Mouse (Mus musculus): Measurements from ENCODE around the gene Tnfrsf12a. TPM values are rescaled to one million over a fixed set of nuclear protein-coding genes. Genes with fewer than 3 reads are reported as not detected.

Gene Tnfrsf12a
- total RNA-seq, 1 experiment from 2014 or later: 29.6 TPM

- ATAC-seq (replicated peaks; ENCODE audit: insufficient number of reproducible peaks, low FRiP score, low TSS enrichment, poor library complexity, severe bottlenecking): no peak
Observed at GRCm38 (mm10) chr17:23683226-23683625, 6.0 kb upstream of the Tnfrsf12a start.

- ATAC-seq (replicated peaks; ENCODE audit: insufficient number of reproducible peaks, low FRiP score, low TSS enrichment, poor library complexity, severe bottlenecking): no peak
Observed at GRCm38 (mm10) chr17:23682530-23682929, 5.3 kb upstream of the Tnfrsf12a start.

- no peak for ATAC-seq (replicated peaks; ENCODE audit: insufficient number of reproducible peaks, low FRiP score, low TSS enrichment, poor library complexity, severe bottlenecking)
Observed at GRCm38 (mm10) chr17:23682092-23682491, 4.8 kb upstream of the Tnfrsf12a start.

GRCm38 (mm10) chr17:23681086-23681485, 3.8 kb upstream of the Tnfrsf12a start:
- no peak for ATAC-seq (replicated peaks; ENCODE audit: insufficient number of reproducible peaks, low FRiP score, low TSS enrichment, poor library complexity, severe bottlenecking)

- no peak for ATAC-seq (replicated peaks; ENCODE audit: insufficient number of reproducible peaks, low FRiP score, low TSS enrichment, poor library complexity, severe bottlenecking)
Observed at GRCm38 (mm10) chr17:23680336-23680735, 3.1 kb upstream of the Tnfrsf12a start.

- ATAC-seq (replicated peaks; ENCODE audit: insufficient number of reproducible peaks, low FRiP score, low TSS enrichment, poor library complexity, severe bottlenecking): no peak
Observed at GRCm38 (mm10) chr17:23679127-23679835, 2.0 kb upstream of the Tnfrsf12a start, which contains the start of gene Cldn6. Cldn6 (plus strand) TSS chr17:23679249.

- no peak for ATAC-seq (replicated peaks; ENCODE audit: insufficient number of reproducible peaks, low FRiP score, low TSS enrichment, poor library complexity, severe bottlenecking)
Observed at GRCm38 (mm10) chr17:23676473-23677031, 716 bp downstream of the Tnfrsf12a start.

- ATAC-seq (replicated peaks; ENCODE audit: insufficient number of reproducible peaks, low FRiP score, low TSS enrichment, poor library complexity, severe bottlenecking): no peak
Observed at GRCm38 (mm10) chr17:23675564-23676281, 1.5 kb downstream of the Tnfrsf12a start.

GRCm38 (mm10) chr17:23675127-23675526, 2.1 kb downstream of the Tnfrsf12a start:
- ATAC-seq (replicated peaks; ENCODE audit: insufficient number of reproducible peaks, low FRiP score, low TSS enrichment, poor library complexity, severe bottlenecking): no peak

GRCm38 (mm10) chr17:23674271-23674952, 2.9 kb downstream of the Tnfrsf12a start:
- ATAC-seq (replicated peaks; ENCODE audit: insufficient number of reproducible peaks, low FRiP score, low TSS enrichment, poor library complexity, severe bottlenecking): no peak

GRCm38 (mm10) chr17:23673424-23674073, 3.7 kb downstream of the Tnfrsf12a start, which contains the start of the genes Hcfc1r1 and Thoc6:
Hcfc1r1 (plus strand) TSS chr17:23673596.
Thoc6 (minus strand) TSS chr17:23673882.
- ATAC-seq (replicated peaks; ENCODE audit: insufficient number of reproducible peaks, low FRiP score, low TSS enrichment, poor library complexity, severe bottlenecking): peak; percentile 90

GRCm38 (mm10) chr17:23672761-23673160, 4.5 kb downstream of the Tnfrsf12a start:
- ATAC-seq (replicated peaks; ENCODE audit: insufficient number of reproducible peaks, low FRiP score, low TSS enrichment, poor library complexity, severe bottlenecking): no peak

GRCm38 (mm10) chr17:23671519-23671918, 5.7 kb downstream of the Tnfrsf12a start:
- ATAC-seq (replicated peaks; ENCODE audit: insufficient number of reproducible peaks, low FRiP score, low TSS enrichment, poor library complexity, severe bottlenecking): no peak

GRCm38 (mm10) chr17:23670516-23671074, 6.7 kb downstream of the Tnfrsf12a start:
- no peak for ATAC-seq (replicated peaks; ENCODE audit: insufficient number of reproducible peaks, low FRiP score, low TSS enrichment, poor library complexity, severe bottlenecking)

GRCm38 (mm10) chr17:23665511-23665910, 11.8 kb downstream of the Tnfrsf12a start:
- ATAC-seq (replicated peaks; ENCODE audit: insufficient number of reproducible peaks, low FRiP score, low TSS enrichment, poor library complexity, severe bottlenecking): no peak

GRCm38 (mm10) chr17:23664556-23665021, 12.7 kb downstream of the Tnfrsf12a start:
- ATAC-seq (replicated peaks; ENCODE audit: insufficient number of reproducible peaks, low FRiP score, low TSS enrichment, poor library complexity, severe bottlenecking): 0 out of 2 replicates have a peak, but pooled peaks have one; percentile 27

- 0 out of 2 replicates have a peak, but pooled peaks have one; percentile 2 for ATAC-seq (replicated peaks; ENCODE audit: insufficient number of reproducible peaks, low FRiP score, low TSS enrichment, poor library complexity, severe bottlenecking)
Observed at GRCm38 (mm10) chr17:23661526-23661925, 15.7 kb downstream of the Tnfrsf12a start.

GRCm38 (mm10) chr17:23660876-23661200, 16.4 kb downstream of the Tnfrsf12a start:
- ATAC-seq (replicated peaks; ENCODE audit: insufficient number of reproducible peaks, low FRiP score, low TSS enrichment, poor library complexity, severe bottlenecking): no peak

All from monocyte, adult 5-6 weeks (primary cell).